Mouse (Mus musculus) limb, embryonic 15.5 days (tissue): ENCODE results near the gene Gns. TPM values are rescaled to one million over a fixed set of nuclear protein-coding genes. Genes with fewer than 3 reads are reported as not detected.
A peak's percentile ranks its signal among the peaks of the same experiment; 100 is the strongest.

Experiments used
- ATAC-seq: fragments of 200-750 bp; cut with Nextera tagmentation; 2 replicates; pipeline ENCODE4 v1.8.0; 2017; ENCODE audit warnings: low read depth, moderate TSS enrichment; ENCODE audit not compliant: insufficient number of reproducible peaks, low FRiP score, low TSS enrichment
- H3K27ac ChIP-seq: fragments of 300-500 bp; sonication (generic); 2 replicates; pipeline ENCODE4 v1.5.1; 2015; ENCODE audit warnings: moderate library complexity, mild to moderate bottlenecking, inconsistent platforms
- H3K27me3 ChIP-seq: fragments of 300-500 bp; sonication (generic); 2 replicates; pipeline ENCODE4 v1.6.1; 2015; ENCODE audit warnings: inconsistent platforms
- H3K36me3 ChIP-seq: fragments of 300-500 bp; sonication (generic); 2 replicates; pipeline ENCODE4 v1.6.1; 2015; ENCODE audit warnings: inconsistent platforms
- H3K4me1 ChIP-seq: fragments of 300-500 bp; sonication (generic); 2 replicates; pipeline ENCODE4 v1.6.1; 2015; ENCODE audit warnings: inconsistent platforms
- H3K4me2 ChIP-seq: fragments of 300-500 bp; sonication (generic); 2 replicates; pipeline ENCODE4 v1.6.1; 2015; ENCODE audit warnings: mild to moderate bottlenecking, inconsistent platforms
- H3K4me3 ChIP-seq: fragments of 300-500 bp; sonication (generic); 2 replicates; pipeline ENCODE4 v1.5.1; 2015; ENCODE audit warnings: mild to moderate bottlenecking, inconsistent platforms
- H3K9ac ChIP-seq: fragments of 300-500 bp; sonication (generic); 2 replicates; pipeline ENCODE4 v1.6.1; 2015; ENCODE audit warnings: inconsistent platforms
- H3K9me3 ChIP-seq: fragments of 300-500 bp; sonication (generic); 2 replicates; pipeline ENCODE4 v1.6.1; 2016; ENCODE audit warnings: inconsistent platforms
- WGBS: fragments of 180-500 bp; shearing (Covaris S2); methylation state at CpG from one replicate; pipeline ENCODE4 v1.1.7; 2015; 5-methylcytosine and 5-hydroxymethylcytosine counted together
- polyA plus RNA-seq: library from polyadenylated mRNA; unstranded; fragments of >200 nt; fragmentation: Nextera tagmentation; extraction: Ambion mirVana; gene quantifications from 2 replicates; pipeline ENCODE4 v1.2.1, GENCODE M21; 2015

Gns gene
- polyA plus RNA-seq, 1 experiment from 2014 or later, result 47.6 TPM

DNA sequence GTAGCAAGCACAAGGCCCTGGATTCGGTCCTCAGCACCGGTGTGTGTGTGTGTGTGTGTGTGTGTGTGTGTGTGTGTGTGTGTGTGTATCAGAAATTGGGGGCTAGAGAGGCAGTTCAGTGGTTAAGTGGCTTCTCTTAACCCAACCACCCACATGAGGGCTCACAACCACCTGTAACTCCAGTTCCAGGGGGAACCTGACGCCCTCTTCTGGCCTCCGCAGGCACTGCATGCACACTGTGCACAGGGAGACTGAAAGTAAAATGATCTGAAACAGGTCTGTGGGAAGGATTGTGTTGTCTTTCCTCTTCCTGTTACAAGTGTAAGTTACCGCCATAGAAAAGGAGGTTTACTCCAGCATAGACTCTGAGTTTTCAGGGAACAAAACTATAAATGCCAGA, 62.2 kb downstream of the Gns start:
- WGBS, result 54% methylated on average over 5 of the region's 5 CpGs
- no peak for ATAC-seq
- H3K4me3 ChIP-seq, result no peak overlapping the region
- H3K4me1 ChIP-seq, result peaks cover 77% of the 10 kb centered on the region
- H3K9me3 ChIP-seq, result no peaks in the 10 kb centered on the region
- no peak overlapping the region for H3K4me2 ChIP-seq
- peak overlapping the region; percentile 82 for H3K27ac ChIP-seq
- no peaks in the 10 kb centered on the region for H3K36me3 ChIP-seq
- no peak overlapping the region for H3K9ac ChIP-seq
- no peaks in the 10 kb centered on the region for H3K27me3 ChIP-seq

- Histone ChIP-seq H3K9me3 (no peaks in the 10 kb centered on the region), H3K9ac (no peak overlapping the region), H3K4me1 (peaks cover 84% of the 10 kb centered on the region), H3K36me3 (no peaks in the 10 kb centered on the region), H3K27ac (peak overlapping the region; percentile 82), H3K27me3 (no peaks in the 10 kb centered on the region), H3K4me2 (no peak overlapping the region), H3K4me3 (no peak overlapping the region)
- 68% methylated on average over 15 of the region's 15 CpGs for WGBS
- no peak for ATAC-seq
These were observed 63.3 kb downstream of the Gns start for GRCm38 (mm10) chr10:121428011-121428711.

GRCm38 (mm10) chr10:121429089-121429488, 64.2 kb downstream of the Gns start:
- H3K27ac ChIP-seq, result peak overlapping the region; percentile 82
- WGBS, result 25% methylated on average over 2 of the region's 2 CpGs

GRCm38 (mm10) chr10:121429581-121429980, 64.7 kb downstream of the Gns start:
- 0 out of 2 replicates have a peak, but pooled peaks have one; percentile 21 for ATAC-seq
- no peaks in the 10 kb centered on the region for H3K9me3 ChIP-seq
- no peak overlapping the region for H3K4me3 ChIP-seq
- H3K36me3 ChIP-seq, result no peaks in the 10 kb centered on the region
- H3K4me2 ChIP-seq, result peak overlapping the region; percentile 28
- peaks cover 80% of the 10 kb centered on the region for H3K4me1 ChIP-seq
- 19% methylated on average over 8 of the region's 8 CpGs for WGBS
- H3K9ac ChIP-seq, result no peak overlapping the region
- H3K27ac ChIP-seq, result peak overlapping the region; percentile 82
- H3K27me3 ChIP-seq, result no peaks in the 10 kb centered on the region

More at GRCm38 (mm10) chr10:121429089-121429488, 64.2 kb downstream of the Gns start:
- no peaks in the 10 kb centered on the region for H3K9me3 ChIP-seq
- H3K4me2 ChIP-seq, result no peak overlapping the region
- no peak overlapping the region for H3K4me3 ChIP-seq
- H3K27me3 ChIP-seq, result no peaks in the 10 kb centered on the region
- ATAC-seq, result peak; percentile 80
- H3K9ac ChIP-seq, result no peak overlapping the region
- H3K4me1 ChIP-seq, result peaks cover 80% of the 10 kb centered on the region
- H3K36me3 ChIP-seq, result no peaks in the 10 kb centered on the region

GRCm38 (mm10) chr10:121429981-121430682, 65.2 kb downstream of the Gns start:
- Histone ChIP-seq H3K9me3 (no peaks in the 10 kb centered on the region), H3K36me3 (no peaks in the 10 kb centered on the region), H3K27me3 (no peaks in the 10 kb centered on the region), H3K4me2 (peak overlapping the region; percentile 28), H3K4me3 (no peak overlapping the region), H3K4me1 (peaks cover 82% of the 10 kb centered on the region), H3K27ac (peak overlapping the region; percentile 82), H3K9ac (no peak overlapping the region)
- no peak for ATAC-seq
- WGBS, result 22% methylated on average over 14 of the region's 14 CpGs

DNA sequence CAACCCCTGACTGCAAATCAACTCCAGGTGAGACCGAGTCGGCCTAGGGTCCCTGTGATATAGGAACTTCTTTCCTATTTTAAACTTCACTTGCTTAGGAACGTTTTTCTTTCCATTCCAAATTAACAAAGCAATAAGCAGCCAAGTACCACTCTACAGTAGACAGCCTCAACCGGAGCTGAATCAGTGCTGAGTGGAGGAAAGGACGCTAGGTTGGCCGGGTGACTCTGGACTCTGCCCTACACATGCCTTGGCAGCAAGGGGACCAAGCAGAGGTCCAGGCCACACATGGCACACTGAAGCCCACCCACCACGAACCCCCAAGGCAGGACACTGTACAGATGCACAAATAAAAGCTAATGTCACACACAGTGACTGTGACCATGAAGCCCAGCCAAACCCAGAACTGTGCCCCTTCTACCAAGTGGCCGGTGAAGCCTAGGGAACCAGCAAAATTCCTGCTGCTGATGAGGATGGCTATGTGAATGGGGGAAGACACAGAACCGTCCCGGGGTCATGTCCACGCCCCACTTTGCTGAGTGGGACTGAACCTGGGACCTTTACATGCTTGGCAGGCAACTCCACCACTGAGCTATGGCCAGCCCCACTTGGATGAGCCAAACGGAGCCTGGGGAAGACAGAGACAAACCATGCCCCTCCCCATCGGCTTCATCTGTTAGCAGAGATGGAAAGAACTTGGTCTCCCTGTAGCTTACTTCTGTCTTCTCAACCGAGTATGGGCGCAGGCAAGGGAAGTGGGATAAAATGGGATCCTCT, 66.1 kb downstream of the Gns start:
- Histone ChIP-seq H3K9me3 (no peaks in the 10 kb centered on the region), H3K4me3 (no peak overlapping the region), H3K27me3 (no peaks in the 10 kb centered on the region), H3K9ac (no peak overlapping the region), H3K4me1 (peaks cover 85% of the 10 kb centered on the region), H3K4me2 (no peak overlapping the region), H3K27ac (peak overlapping the region; percentile 82), H3K36me3 (no peaks in the 10 kb centered on the region)
- no peak for ATAC-seq
- 59% methylated on average over 15 of the region's 15 CpGs for WGBS

GRCm38 (mm10) chr10:121432041-121432634, 67.2 kb downstream of the Gns start:
- Histone ChIP-seq H3K4me1 (peaks cover 85% of the 10 kb centered on the region), H3K9me3 (no peaks in the 10 kb centered on the region), H3K27ac (0 out of 2 replicates have a peak overlapping the region, but pooled peaks have one; percentile 67), H3K4me3 (no peak overlapping the region), H3K27me3 (no peaks in the 10 kb centered on the region), H3K36me3 (no peaks in the 10 kb centered on the region), H3K4me2 (no peak overlapping the region), H3K9ac (no peak overlapping the region)
- WGBS, result 42% methylated on average over 12 of the region's 12 CpGs
- no peak for ATAC-seq

DNA sequence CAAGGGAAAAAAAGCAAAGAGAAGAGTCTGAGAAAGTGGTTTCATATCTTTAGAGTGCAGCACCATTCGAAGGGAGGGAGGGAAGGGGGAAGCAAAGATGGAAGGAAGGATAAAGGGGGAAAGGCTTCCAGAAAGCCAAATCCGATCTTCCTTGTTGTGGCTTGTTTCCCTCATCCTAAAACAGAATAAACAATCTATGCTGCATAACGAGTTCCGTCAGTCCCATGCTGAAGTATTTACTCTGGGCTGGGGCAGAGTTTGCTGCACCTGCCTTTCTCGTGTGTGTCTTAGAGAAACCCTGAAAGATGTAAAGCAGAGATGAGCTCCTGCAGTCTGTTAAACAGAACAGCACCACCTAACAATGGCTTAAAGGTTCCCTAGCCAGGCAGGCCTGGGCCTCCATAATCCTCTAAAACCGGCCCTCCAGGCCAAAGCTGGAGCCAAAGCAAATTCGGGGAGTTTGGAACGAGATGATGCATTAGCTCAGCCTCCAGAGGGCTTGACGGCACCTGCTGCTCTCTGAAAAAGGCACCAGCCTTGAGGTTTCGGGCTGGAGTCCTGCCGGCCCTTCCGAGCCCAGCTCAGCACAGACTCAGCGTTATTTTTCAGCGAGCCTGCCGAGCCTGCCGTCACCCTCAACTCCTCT, 67.9 kb downstream of the Gns start:
- no peaks in the 10 kb centered on the region for H3K9me3 ChIP-seq
- H3K4me2 ChIP-seq, result no peak overlapping the region
- no peaks in the 10 kb centered on the region for H3K36me3 ChIP-seq
- H3K27ac ChIP-seq, result peak overlapping the region; percentile 67
- 27% methylated on average over 16 of the region's 16 CpGs for WGBS
- no peak for ATAC-seq
- no peak overlapping the region for H3K4me3 ChIP-seq
- no peak overlapping the region for H3K9ac ChIP-seq
- H3K4me1 ChIP-seq, result peaks cover 80% of the 10 kb centered on the region
- H3K27me3 ChIP-seq, result no peaks in the 10 kb centered on the region

DNA sequence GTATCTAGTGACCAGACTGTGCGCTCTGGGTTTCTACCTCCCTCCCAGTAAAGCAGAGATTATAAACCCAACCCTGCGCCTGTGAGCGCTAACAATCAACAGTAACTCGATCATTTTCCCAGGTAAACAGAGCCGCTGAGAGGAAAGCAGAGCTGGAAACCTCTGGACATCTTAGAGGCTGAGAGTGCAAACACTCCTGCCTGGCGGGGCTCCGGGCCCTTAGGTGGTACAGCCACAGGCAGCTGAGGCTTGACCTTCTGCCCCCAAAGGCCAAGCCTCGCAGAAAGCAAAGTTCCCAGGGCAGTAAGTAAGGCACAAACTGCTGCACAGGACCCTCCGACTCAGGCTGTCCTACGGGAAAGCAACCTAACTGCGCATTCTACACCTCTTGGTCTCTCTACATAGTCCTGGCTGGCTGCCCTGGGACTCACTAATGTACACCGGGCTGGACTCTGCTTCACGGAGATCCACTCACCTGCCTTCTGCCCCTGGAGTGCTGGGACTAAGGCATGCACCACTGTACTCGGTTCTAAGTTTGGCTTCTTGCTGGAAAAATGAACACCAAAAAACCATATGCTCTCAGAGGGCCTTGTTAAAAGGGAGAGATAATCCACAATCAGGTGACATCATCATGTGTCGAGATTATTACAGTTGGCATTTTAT, 69.7 kb downstream of the Gns start:
- Histone ChIP-seq H3K9ac (no peak overlapping the region), H3K4me3 (no peak overlapping the region), H3K9me3 (no peaks in the 10 kb centered on the region), H3K4me2 (no peak overlapping the region), H3K36me3 (no peaks in the 10 kb centered on the region), H3K4me1 (peaks cover 64% of the 10 kb centered on the region), H3K27me3 (no peaks in the 10 kb centered on the region), H3K27ac (no peak overlapping the region)
- ATAC-seq, result no peak
- WGBS, result 67% methylated on average over 15 of the region's 15 CpGs

DNA sequence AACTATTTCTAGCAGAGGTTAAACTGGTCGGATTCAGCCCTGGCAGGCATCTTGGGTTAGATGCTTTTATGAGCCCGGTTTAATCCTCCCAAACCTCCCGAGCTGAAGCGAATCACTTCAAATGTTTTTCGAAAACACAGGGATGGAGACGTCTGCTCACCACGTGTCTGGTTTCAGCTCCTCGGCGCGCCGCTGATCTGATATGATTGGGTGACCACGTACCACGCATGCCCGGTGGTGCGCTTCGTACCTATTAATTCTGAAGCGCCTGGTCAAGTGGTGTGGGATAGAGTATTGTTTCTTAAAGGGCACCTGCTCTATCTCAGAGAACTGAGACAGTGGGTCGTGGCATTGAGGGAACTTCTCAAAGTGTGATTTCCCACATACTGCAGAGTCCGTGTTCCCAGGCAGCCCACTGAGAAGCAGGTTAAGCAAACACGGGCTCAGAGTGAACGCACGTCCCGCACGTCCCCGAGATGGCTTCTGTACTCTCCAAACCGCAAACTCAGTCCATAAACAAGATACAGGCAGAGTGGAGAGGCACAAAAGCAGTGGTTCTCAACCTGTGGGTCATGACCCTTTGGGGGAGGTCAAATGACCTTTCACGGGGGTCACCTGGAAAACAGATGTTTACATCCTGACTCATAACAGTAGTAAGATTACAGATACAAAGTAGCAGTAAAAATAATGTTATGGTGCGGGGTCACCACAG, 70.8 kb downstream of the Gns start:
- 21% methylated on average over 28 of the region's 28 CpGs for WGBS
- Histone ChIP-seq H3K4me1 (peaks cover 57% of the 10 kb centered on the region), H3K4me3 (peak overlapping the region; percentile 12; the same call in 1 of the 2 replicates), H3K9me3 (no peaks in the 10 kb centered on the region), H3K27ac (peak overlapping the region; percentile 79; the same call in 1 of the 2 replicates), H3K36me3 (no peaks in the 10 kb centered on the region), H3K9ac (no peak overlapping the region), H3K27me3 (no peaks in the 10 kb centered on the region), H3K4me2 (peak overlapping the region; percentile 36)
- ATAC-seq, result no peak
